Mouse (Mus musculus) limb, embryonic 14.5 days (tissue): ENCODE results near the gene Olfr1189. TPM values are rescaled to one million over a fixed set of nuclear protein-coding genes. Genes with fewer than 3 reads are reported as not detected.
"Not testable (repeated sequence)": the region's sequence is repeated elsewhere in the genome, so short reads cannot be mapped to it uniquely, and the experiment has no call there.

ENCODE experiments used
- ATAC-seq: fragments of 200-750 bp; cut with Nextera tagmentation; 2 replicates; pipeline ENCODE4 v1.8.0; 2017; ENCODE audit warnings: low read depth, moderate number of reproducible peaks, moderate TSS enrichment; ENCODE audit not compliant: low FRiP score
- DNase-seq: peaks from one replicate; pipeline ENCODE4 v3.0.0-alpha.2; 2015; ENCODE audit warnings: low spot score
- H3K27ac ChIP-seq: fragments of 300-500 bp; sonication (generic); replicated peaks from 2 replicates; pipeline ENCODE4 v1.5.1; 2014; ENCODE audit warnings: low read depth, mild to moderate bottlenecking, low read length, moderate library complexity, mixed read lengths
- H3K27me3 ChIP-seq: fragments of 300-500 bp; sonication (generic); 2 replicates; pipeline ENCODE4 v1.6.1; 2014; ENCODE audit warnings: low read length, mixed read lengths; ENCODE audit not compliant: control insufficient read depth, insufficient read depth
- H3K36me3 ChIP-seq: fragments of 300-500 bp; sonication (generic); 2 replicates; pipeline ENCODE4 v1.6.1; 2014; ENCODE audit warnings: mild to moderate bottlenecking, low read length, moderate library complexity, mixed read lengths; ENCODE audit not compliant: control insufficient read depth, insufficient read depth
- H3K4me1 ChIP-seq: fragments of 300-500 bp; sonication (generic); 2 replicates; pipeline ENCODE4 v1.6.1; 2014; ENCODE audit warnings: antibody characterized with exemption, low read length, mixed read lengths; ENCODE audit not compliant: control insufficient read depth, insufficient read depth
- H3K4me2 ChIP-seq: fragments of 300-500 bp; sonication (generic); replicated peaks from 2 replicates; pipeline ENCODE4 v1.6.1; 2014; ENCODE audit warnings: low read depth, mild to moderate bottlenecking, low read length, moderate library complexity; ENCODE audit not compliant: severe bottlenecking
- H3K4me3 ChIP-seq: fragments of 300-500 bp; sonication (generic); replicated peaks from 2 replicates; pipeline ENCODE4 v1.5.1; 2014; ENCODE audit warnings: low read length
- H3K9ac ChIP-seq: fragments of 300-500 bp; sonication (generic); 2 replicates; pipeline ENCODE4 v1.6.1; 2014; ENCODE audit warnings: mild to moderate bottlenecking, low read depth, low read length, moderate library complexity; ENCODE audit not compliant: severe bottlenecking
- H3K9me3 ChIP-seq: fragments of 300-500 bp; sonication (generic); 2 replicates; pipeline ENCODE4 v1.6.1; 2016; ENCODE audit warnings: low read length; ENCODE audit not compliant: control insufficient read depth
- POLR2A ChIP-seq: fragments of 200-500 bp; IDR thresholded peaks from 2 replicates; pipeline ENCODE4 v1.8.0; 2012; ENCODE audit warnings: inconsistent platforms, mild to moderate bottlenecking, moderate library complexity, borderline replicate concordance; ENCODE audit not compliant: insufficient read depth, insufficient read length; ENCODE audit errors: extremely low read depth
- WGBS: fragments of 180-500 bp; shearing (Covaris S2); extraction: QIAGEN DNeasy Blood & Tissue Kit; methylation state at CpG from one replicate; pipeline ENCODE4 v1.1.7; 2014; 5-methylcytosine and 5-hydroxymethylcytosine counted together
- polyA plus RNA-seq, 2 experiments: library from polyadenylated mRNA; depleted of rRNA in 1 of 2; stranded (reverse) in 1 of 2; unstranded in 1 of 2; fragments of >200 nt; fragmentation: Nextera tagmentation in 1 of 2; extraction: Ambion mirVana in 1 of 2; gene quantifications; 2 replicates each; pipeline versions ENCODE4 v1.2.1 to v1.2.3; 2012 to 2014

Gene Olfr1189
- polyA plus RNA-seq (2012; rRNA removed): not detected in 2 replicates
- polyA plus RNA-seq (2014; fragmentation: Nextera tagmentation; extraction: Ambion mirVana): not detected in 2 replicates

GRCm38 (mm10) chr2:88586154-88586553 is at the start of gene Olfr1189:
Gene Olfr1189 (plus strand): TSS chr2:88586454.
- no peak for TF ChIP-seq POLR2A
- no peak within 1 kb of the TSS for H3K9ac ChIP-seq
- H3K4me3 ChIP-seq: no peak within 1 kb of the TSS
- H3K4me2 ChIP-seq: no peak within 1 kb of the TSS
- H3K27me3 ChIP-seq: no peaks in the 10 kb centered on the region
- H3K4me1 ChIP-seq: no peaks in the 10 kb centered on the region
- ATAC-seq (no peak), DNase-seq (no peak)
- no peaks in the 10 kb centered on the region for H3K9me3 ChIP-seq
- no peak within 1 kb of the TSS for H3K27ac ChIP-seq
- no peaks in the 10 kb centered on the region for H3K36me3 ChIP-seq

- TF ChIP-seq POLR2A: no peak
- no peak within 1 kb of the TSS for H3K4me2 ChIP-seq
- H3K4me3 ChIP-seq: no peak within 1 kb of the TSS
- DNase-seq (no peak), ATAC-seq (no peak)
- H3K4me1 ChIP-seq: no peaks in the 10 kb centered on the region
- H3K9me3 ChIP-seq: no peaks in the 10 kb centered on the region
- H3K9ac ChIP-seq: no peak within 1 kb of the TSS
- WGBS: 80% methylated on average over 2 of the region's 2 CpGs
- no peaks in the 10 kb centered on the region for H3K27me3 ChIP-seq
- no peaks in the 10 kb centered on the region for H3K36me3 ChIP-seq
- no peak within 1 kb of the TSS for H3K27ac ChIP-seq
Measured at GRCm38 (mm10) chr2:88556635-88557034, 29.6 kb upstream of the Olfr1189 start, which contains the start of gene Olfr1188. Gene Olfr1188 (plus strand): TSS chr2:88556935.

- H3K27ac ChIP-seq, H3K4me2 ChIP-seq, H3K4me1 ChIP-seq, H3K9me3 ChIP-seq, ATAC-seq, H3K36me3 ChIP-seq, H3K4me3 ChIP-seq, H3K9ac ChIP-seq, H3K27me3 ChIP-seq, DNase-seq: not testable (repeated sequence)
- WGBS: 92% methylated on average over 12 of the region's 12 CpGs
Measured at GRCm38 (mm10) chr2:88572696-88573095, 13.6 kb upstream of the Olfr1189 start.

GRCm38 (mm10) chr2:88640242-88640641 is 54.0 kb downstream of the Olfr1189 start, which contains the start of gene Olfr1191-ps1:
Gene Olfr1191-ps1 (plus strand): TSS chr2:88640542.
- H3K36me3 ChIP-seq, H3K4me3 ChIP-seq, H3K27ac ChIP-seq, DNase-seq, H3K9ac ChIP-seq, H3K4me2 ChIP-seq, H3K27me3 ChIP-seq, H3K4me1 ChIP-seq, ATAC-seq, H3K9me3 ChIP-seq: not testable (repeated sequence)
- 82% methylated on average over 1 of the region's 1 CpGs for WGBS

Other genes with a start within 250 kb of the Olfr1189 start
- gene Olfr1176, start 249.7 kb upstream of the Olfr1189 start, polyA plus RNA-seq (2012; rRNA removed): not detected in 2 replicates
- gene Olfr1176, start 249.7 kb upstream of the Olfr1189 start, polyA plus RNA-seq (2014; fragmentation: Nextera tagmentation; extraction: Ambion mirVana): not detected in 2 replicates
- gene Olfr1177-ps, start 240.0 kb upstream of the Olfr1189 start, polyA plus RNA-seq (2012; rRNA removed): not detected in 2 replicates
- gene Olfr1177-ps, start 240.0 kb upstream of the Olfr1189 start, polyA plus RNA-seq (2014; fragmentation: Nextera tagmentation; extraction: Ambion mirVana): not detected in 2 replicates
- gene Olfr1178, start 199.4 kb upstream of the Olfr1189 start, polyA plus RNA-seq (2012; rRNA removed): 0.08 TPM in 1 of 2 replicates, not detected in the other
- gene Olfr1178, start 199.4 kb upstream of the Olfr1189 start, polyA plus RNA-seq (2014; fragmentation: Nextera tagmentation; extraction: Ambion mirVana): not detected in 2 replicates
- gene Olfr1179, start 180.0 kb upstream of the Olfr1189 start, polyA plus RNA-seq (2012; rRNA removed): not detected in 2 replicates
- gene Olfr1179, start 180.0 kb upstream of the Olfr1189 start, polyA plus RNA-seq (2014; fragmentation: Nextera tagmentation; extraction: Ambion mirVana): not detected in 2 replicates
- gene Olfr1180, start 167.3 kb upstream of the Olfr1189 start, polyA plus RNA-seq (2012; rRNA removed): not detected in 2 replicates
- gene Olfr1180, start 167.3 kb upstream of the Olfr1189 start, polyA plus RNA-seq (2014; fragmentation: Nextera tagmentation; extraction: Ambion mirVana): not detected in 2 replicates
- not detected in 2 replicates for gene Olfr1181, start 160.3 kb upstream of the Olfr1189 start, polyA plus RNA-seq (2012; rRNA removed)
- not detected in 2 replicates for gene Olfr1181, start 160.3 kb upstream of the Olfr1189 start, polyA plus RNA-seq (2014; fragmentation: Nextera tagmentation; extraction: Ambion mirVana)
- not detected in 2 replicates for gene Gm13757, start 137.3 kb upstream of the Olfr1189 start, polyA plus RNA-seq (2012; rRNA removed)
- not detected in 2 replicates for gene Gm13757, start 137.3 kb upstream of the Olfr1189 start, polyA plus RNA-seq (2014; fragmentation: Nextera tagmentation; extraction: Ambion mirVana)
- gene Olfr1183, start 131.6 kb upstream of the Olfr1189 start, polyA plus RNA-seq (2012; rRNA removed): not detected in 2 replicates
- gene Olfr1183, start 131.6 kb upstream of the Olfr1189 start, polyA plus RNA-seq (2014; fragmentation: Nextera tagmentation; extraction: Ambion mirVana): not detected in 2 replicates
- gene Olfr1184, start 102.9 kb upstream of the Olfr1189 start, polyA plus RNA-seq (2012; rRNA removed): not detected in 2 replicates
- gene Olfr1184, start 102.9 kb upstream of the Olfr1189 start, polyA plus RNA-seq (2014; fragmentation: Nextera tagmentation; extraction: Ambion mirVana): not detected in 2 replicates
- not detected in 2 replicates for gene Olfr1185-ps1, start 93.1 kb upstream of the Olfr1189 start, polyA plus RNA-seq (2012; rRNA removed)
- gene Olfr1185-ps1, start 93.1 kb upstream of the Olfr1189 start, polyA plus RNA-seq (2014; fragmentation: Nextera tagmentation; extraction: Ambion mirVana): not detected in 2 replicates
- not detected in 2 replicates for gene Olfr1186, start 67.9 kb upstream of the Olfr1189 start, polyA plus RNA-seq (2012; rRNA removed)
- gene Olfr1186, start 67.9 kb upstream of the Olfr1189 start, polyA plus RNA-seq (2014; fragmentation: Nextera tagmentation; extraction: Ambion mirVana): not detected in 2 replicates
- gene Olfr1188, start 29.5 kb upstream of the Olfr1189 start, polyA plus RNA-seq (2012; rRNA removed): not detected in 2 replicates
- not detected in 2 replicates for gene Olfr1188, start 29.5 kb upstream of the Olfr1189 start, polyA plus RNA-seq (2014; fragmentation: Nextera tagmentation; extraction: Ambion mirVana)
- not detected in 2 replicates for gene Olfr1191-ps1, start 54.1 kb downstream of the Olfr1189 start, polyA plus RNA-seq (2012; rRNA removed)
- gene Olfr1191-ps1, start 54.1 kb downstream of the Olfr1189 start, polyA plus RNA-seq (2014; fragmentation: Nextera tagmentation; extraction: Ambion mirVana): not detected in 2 replicates
- gene Olfr1192-ps1, start 62.1 kb downstream of the Olfr1189 start, polyA plus RNA-seq (2012; rRNA removed): not detected in 2 replicates
- not detected in 2 replicates for gene Olfr1192-ps1, start 62.1 kb downstream of the Olfr1189 start, polyA plus RNA-seq (2014; fragmentation: Nextera tagmentation; extraction: Ambion mirVana)
- gene Olfr1193, start 89.2 kb downstream of the Olfr1189 start, polyA plus RNA-seq (2012; rRNA removed): not detected in 2 replicates
- gene Olfr1193, start 89.2 kb downstream of the Olfr1189 start, polyA plus RNA-seq (2014; fragmentation: Nextera tagmentation; extraction: Ambion mirVana): not detected in 2 replicates
- gene Olfr1195, start 102.7 kb downstream of the Olfr1189 start, polyA plus RNA-seq (2012; rRNA removed): not detected in 2 replicates
- not detected in 2 replicates for gene Olfr1195, start 102.7 kb downstream of the Olfr1189 start, polyA plus RNA-seq (2014; fragmentation: Nextera tagmentation; extraction: Ambion mirVana)
- not detected in 2 replicates for gene Olfr1196, start 118.1 kb downstream of the Olfr1189 start, polyA plus RNA-seq (2012; rRNA removed)
- gene Olfr1196, start 118.1 kb downstream of the Olfr1189 start, polyA plus RNA-seq (2014; fragmentation: Nextera tagmentation; extraction: Ambion mirVana): not detected in 2 replicates
- gene Olfr1197, start 145.9 kb downstream of the Olfr1189 start, polyA plus RNA-seq (2012; rRNA removed): not detected in 2 replicates
- gene Olfr1197, start 145.9 kb downstream of the Olfr1189 start, polyA plus RNA-seq (2014; fragmentation: Nextera tagmentation; extraction: Ambion mirVana): not detected in 2 replicates
- gene Olfr1198, start 164.9 kb downstream of the Olfr1189 start, polyA plus RNA-seq (2012; rRNA removed): not detected in 2 replicates
- not detected in 2 replicates for gene Olfr1198, start 164.9 kb downstream of the Olfr1189 start, polyA plus RNA-seq (2014; fragmentation: Nextera tagmentation; extraction: Ambion mirVana)
- not detected in 2 replicates for gene Olfr1199, start 174.0 kb downstream of the Olfr1189 start, polyA plus RNA-seq (2012; rRNA removed)
- gene Olfr1199, start 174.0 kb downstream of the Olfr1189 start, polyA plus RNA-seq (2014; fragmentation: Nextera tagmentation; extraction: Ambion mirVana): not detected in 2 replicates
- gene Olfr1200, start 184.0 kb downstream of the Olfr1189 start, polyA plus RNA-seq (2012; rRNA removed): not detected in 2 replicates
- not detected in 2 replicates for gene Olfr1200, start 184.0 kb downstream of the Olfr1189 start, polyA plus RNA-seq (2014; fragmentation: Nextera tagmentation; extraction: Ambion mirVana)
- not detected in 2 replicates for gene Olfr1201, start 206.6 kb downstream of the Olfr1189 start, polyA plus RNA-seq (2012; rRNA removed)
- gene Olfr1201, start 206.6 kb downstream of the Olfr1189 start, polyA plus RNA-seq (2014; fragmentation: Nextera tagmentation; extraction: Ambion mirVana): not detected in 2 replicates
- gene Olfr1202, start 228.0 kb downstream of the Olfr1189 start, polyA plus RNA-seq (2012; rRNA removed): not detected in 2 replicates
- gene Olfr1202, start 228.0 kb downstream of the Olfr1189 start, polyA plus RNA-seq (2014; fragmentation: Nextera tagmentation; extraction: Ambion mirVana): not detected in 2 replicates
- gene Olfr1205, start 243.3 kb downstream of the Olfr1189 start, polyA plus RNA-seq (2012; rRNA removed): not detected in 2 replicates
- not detected in 2 replicates for gene Olfr1205, start 243.3 kb downstream of the Olfr1189 start, polyA plus RNA-seq (2014; fragmentation: Nextera tagmentation; extraction: Ambion mirVana)